Mouse (Mus musculus) liver, embryonic 15.5 days (tissue): ENCODE results near the gene Pip5k1b. TPM values are rescaled to one million over a fixed set of nuclear protein-coding genes. Genes with fewer than 3 reads are reported as not detected.

Experiments used
- ATAC-seq: fragments of 200-750 bp; cut with Nextera tagmentation; 2 replicates; pipeline ENCODE4 v1.8.0; 2017; ENCODE audit warnings: moderate number of reproducible peaks, mild to moderate bottlenecking, moderate library complexity; ENCODE audit not compliant: insufficient read depth
- H3K27ac ChIP-seq: fragments of 300-500 bp; sonication (generic); replicated peaks from 2 replicates; pipeline ENCODE4 v1.5.1; 2015; ENCODE audit warnings: mild to moderate bottlenecking, inconsistent platforms
- H3K27me3 ChIP-seq: fragments of 300-500 bp; sonication (generic); 2 replicates; pipeline ENCODE4 v1.6.1; 2015; ENCODE audit warnings: mild to moderate bottlenecking, inconsistent platforms
- H3K36me3 ChIP-seq: fragments of 300-500 bp; sonication (generic); replicated peaks from 2 replicates; pipeline ENCODE4 v1.6.1; 2015; ENCODE audit warnings: moderate library complexity, mild to moderate bottlenecking, inconsistent platforms
- H3K4me1 ChIP-seq: fragments of 300-500 bp; sonication (generic); replicated peaks from 2 replicates; pipeline ENCODE4 v1.6.1; 2015; ENCODE audit warnings: inconsistent platforms
- H3K4me2 ChIP-seq: fragments of 300-500 bp; sonication (generic); 2 replicates; pipeline ENCODE4 v1.6.1; 2015; ENCODE audit warnings: moderate library complexity, mild to moderate bottlenecking, inconsistent platforms
- H3K4me3 ChIP-seq: fragments of 300-500 bp; sonication (generic); replicated peaks from 2 replicates; pipeline ENCODE4 v1.5.1; 2015; ENCODE audit warnings: mild to moderate bottlenecking, inconsistent platforms
- H3K9ac ChIP-seq: fragments of 300-500 bp; sonication (generic); 2 replicates; pipeline ENCODE4 v1.6.1; 2015; ENCODE audit warnings: moderate library complexity, mild to moderate bottlenecking, inconsistent platforms
- H3K9me3 ChIP-seq: fragments of 300-500 bp; sonication (generic); replicated peaks from 2 replicates; pipeline ENCODE4 v1.6.1; 2016; ENCODE audit warnings: inconsistent platforms
- WGBS: fragments of 180-500 bp; shearing (Covaris S2); methylation state at CpG from one replicate; pipeline ENCODE4 v1.1.7; 2015; ENCODE audit warnings: mixed read lengths; ENCODE audit not compliant: insufficient replicate concordance; 5-methylcytosine and 5-hydroxymethylcytosine counted together
- polyA plus RNA-seq: library from polyadenylated mRNA; unstranded; fragments of >200 nt; fragmentation: Nextera tagmentation; extraction: Ambion mirVana; gene quantifications from 2 replicates; pipeline ENCODE4 v1.2.1, GENCODE M21; 2015

Pip5k1b gene
- polyA plus RNA-seq, 1 experiment from 2014 or later = 9.5 TPM

- Histone ChIP-seq H3K9ac (no peak overlapping the region), H3K4me2 (no peak overlapping the region), H3K4me3 (no peak overlapping the region), H3K27ac (no peak overlapping the region), H3K36me3 (no peaks in the 10 kb centered on the region), H3K9me3 (no peaks in the 10 kb centered on the region), H3K4me1 (no peaks in the 10 kb centered on the region), H3K27me3 (no peaks in the 10 kb centered on the region)
- 73% methylated on average over 11 of the region's 11 CpGs for WGBS
- ATAC-seq = no peak
Observed at GRCm38 (mm10) chr19:24408863-24409564, 146.7 kb downstream of the Pip5k1b start.

- no peak for ATAC-seq
- Histone ChIP-seq H3K9me3 (no peaks in the 10 kb centered on the region), H3K27ac (no peak overlapping the region), H3K9ac (no peak overlapping the region), H3K4me3 (no peak overlapping the region), H3K36me3 (no peaks in the 10 kb centered on the region), H3K4me1 (no peaks in the 10 kb centered on the region), H3K27me3 (no peaks in the 10 kb centered on the region), H3K4me2 (no peak overlapping the region)
- 64% methylated on average over 3 of the region's 3 CpGs for WGBS
Observed at GRCm38 (mm10) chr19:24404716-24405115, 151.0 kb downstream of the Pip5k1b start.

- Histone ChIP-seq H3K36me3 (no peaks in the 10 kb centered on the region), H3K9me3 (no peaks in the 10 kb centered on the region), H3K4me2 (no peak overlapping the region), H3K27ac (no peak overlapping the region), H3K9ac (no peak overlapping the region), H3K4me3 (no peak overlapping the region), H3K27me3 (no peaks in the 10 kb centered on the region), H3K4me1 (no peaks in the 10 kb centered on the region)
- 85% methylated on average over 6 of the region's 6 CpGs for WGBS
- ATAC-seq = no peak
Observed at GRCm38 (mm10) chr19:24403245-24403644, 152.4 kb downstream of the Pip5k1b start.

GRCm38 (mm10) chr19:24393920-24394319, 161.8 kb downstream of the Pip5k1b start:
- no peaks in the 10 kb centered on the region for H3K9me3 ChIP-seq
- no peaks in the 10 kb centered on the region for H3K27me3 ChIP-seq
- no peak for ATAC-seq
- no peak overlapping the region for H3K27ac ChIP-seq
- 50% methylated on average over 2 of the region's 2 CpGs for WGBS
- H3K36me3 ChIP-seq = no peaks in the 10 kb centered on the region; the same call in 1 of the 2 replicates
- no peak overlapping the region for H3K4me2 ChIP-seq
- H3K9ac ChIP-seq = no peak overlapping the region
- no peak overlapping the region for H3K4me3 ChIP-seq
- H3K4me1 ChIP-seq = no peaks in the 10 kb centered on the region

- Histone ChIP-seq H3K4me1 (no peaks in the 10 kb centered on the region), H3K27me3 (no peaks in the 10 kb centered on the region), H3K36me3 (no peaks in the 10 kb centered on the region), H3K27ac (no peak overlapping the region), H3K4me3 (no peak overlapping the region), H3K9ac (no peak overlapping the region), H3K4me2 (no peak overlapping the region), H3K9me3 (no peaks in the 10 kb centered on the region)
- no peak for ATAC-seq
- 62% methylated on average over 9 of the region's 9 CpGs for WGBS
Observed at GRCm38 (mm10) chr19:24391519-24392251, 164.0 kb downstream of the Pip5k1b start.

- 82% methylated on average over 22 of the region's 22 CpGs for WGBS
- no peak overlapping the region for H3K4me2 ChIP-seq
- no peak overlapping the region for H3K27ac ChIP-seq
- no peaks in the 10 kb centered on the region for H3K27me3 ChIP-seq
- no peak overlapping the region for H3K4me3 ChIP-seq
- ATAC-seq = no peak
- no peaks in the 10 kb centered on the region for H3K4me1 ChIP-seq
- no peaks in the 10 kb centered on the region for H3K36me3 ChIP-seq
- no peaks in the 10 kb centered on the region for H3K9me3 ChIP-seq
- H3K9ac ChIP-seq = no peak overlapping the region
Observed at GRCm38 (mm10) chr19:24386956-24387865, 168.5 kb downstream of the Pip5k1b start.

- Histone ChIP-seq H3K9ac (no peak overlapping the region), H3K27me3 (no peaks in the 10 kb centered on the region), H3K4me2 (no peak overlapping the region), H3K27ac (no peak overlapping the region), H3K4me1 (no peaks in the 10 kb centered on the region), H3K9me3 (no peaks in the 10 kb centered on the region), H3K36me3 (peaks cover 18% of the 10 kb centered on the region), H3K4me3 (no peak overlapping the region)
- WGBS = 67% methylated on average over 6 of the region's 6 CpGs
- no peak for ATAC-seq
Observed at GRCm38 (mm10) chr19:24378470-24378869, 177.2 kb downstream of the Pip5k1b start.

- H3K36me3 ChIP-seq = no peaks in the 10 kb centered on the region
- H3K4me2 ChIP-seq = no peak overlapping the region
- H3K4me3 ChIP-seq = no peak overlapping the region
- 81% methylated on average over 19 of the region's 19 CpGs for WGBS
- ATAC-seq = no peak
- H3K27me3 ChIP-seq = no peaks in the 10 kb centered on the region
- no peak overlapping the region for H3K9ac ChIP-seq
- H3K9me3 ChIP-seq = no peaks in the 10 kb centered on the region
- H3K4me1 ChIP-seq = no peaks in the 10 kb centered on the region
- H3K27ac ChIP-seq = no peak overlapping the region
Observed at GRCm38 (mm10) chr19:24371763-24372640, 183.7 kb downstream of the Pip5k1b start.

GRCm38 (mm10) chr19:24368419-24368818, 187.3 kb downstream of the Pip5k1b start:
- WGBS = 83% methylated on average over 6 of the region's 6 CpGs
- Histone ChIP-seq H3K36me3 (no peaks in the 10 kb centered on the region), H3K27me3 (no peaks in the 10 kb centered on the region), H3K4me3 (no peak overlapping the region), H3K9me3 (no peaks in the 10 kb centered on the region), H3K4me1 (no peaks in the 10 kb centered on the region), H3K27ac (no peak overlapping the region), H3K4me2 (no peak overlapping the region), H3K9ac (no peak overlapping the region)
- ATAC-seq = no peak

GRCm38 (mm10) chr19:24367722-24368121, 187.9 kb downstream of the Pip5k1b start:
- ATAC-seq = no peak

More at GRCm38 (mm10) chr19:24367722-24368121, 187.9 kb downstream of the Pip5k1b start:
- no peaks in the 10 kb centered on the region for H3K9me3 ChIP-seq
- no peak overlapping the region for H3K4me3 ChIP-seq
- H3K36me3 ChIP-seq = no peaks in the 10 kb centered on the region
- H3K4me1 ChIP-seq = no peaks in the 10 kb centered on the region
- 74% methylated on average over 4 of the region's 4 CpGs for WGBS
- no peak overlapping the region for H3K4me2 ChIP-seq
- no peaks in the 10 kb centered on the region for H3K27me3 ChIP-seq
- no peak overlapping the region for H3K27ac ChIP-seq
- no peak overlapping the region for H3K9ac ChIP-seq
